Mouse (Mus musculus) T-cell, adult 2 months (primary cell): Measurements from ENCODE around the gene Gm20662.

Experiments
- DNase-seq: peaks from one replicate; pipeline ENCODE4 v3.0.0; 2022; ENCODE audit warnings: low spot score

Gene Gm20662

GRCm38 (mm10) chr9:108054331-108055040, 58.3 kb downstream of the Gm20662 start:
- no peak for DNase-seq

GRCm38 (mm10) chr9:108055061-108055460, 58.9 kb downstream of the Gm20662 start:
- no peak for DNase-seq

GRCm38 (mm10) chr9:108055661-108056237, 59.6 kb downstream of the Gm20662 start:
- no peak for DNase-seq

DNA sequence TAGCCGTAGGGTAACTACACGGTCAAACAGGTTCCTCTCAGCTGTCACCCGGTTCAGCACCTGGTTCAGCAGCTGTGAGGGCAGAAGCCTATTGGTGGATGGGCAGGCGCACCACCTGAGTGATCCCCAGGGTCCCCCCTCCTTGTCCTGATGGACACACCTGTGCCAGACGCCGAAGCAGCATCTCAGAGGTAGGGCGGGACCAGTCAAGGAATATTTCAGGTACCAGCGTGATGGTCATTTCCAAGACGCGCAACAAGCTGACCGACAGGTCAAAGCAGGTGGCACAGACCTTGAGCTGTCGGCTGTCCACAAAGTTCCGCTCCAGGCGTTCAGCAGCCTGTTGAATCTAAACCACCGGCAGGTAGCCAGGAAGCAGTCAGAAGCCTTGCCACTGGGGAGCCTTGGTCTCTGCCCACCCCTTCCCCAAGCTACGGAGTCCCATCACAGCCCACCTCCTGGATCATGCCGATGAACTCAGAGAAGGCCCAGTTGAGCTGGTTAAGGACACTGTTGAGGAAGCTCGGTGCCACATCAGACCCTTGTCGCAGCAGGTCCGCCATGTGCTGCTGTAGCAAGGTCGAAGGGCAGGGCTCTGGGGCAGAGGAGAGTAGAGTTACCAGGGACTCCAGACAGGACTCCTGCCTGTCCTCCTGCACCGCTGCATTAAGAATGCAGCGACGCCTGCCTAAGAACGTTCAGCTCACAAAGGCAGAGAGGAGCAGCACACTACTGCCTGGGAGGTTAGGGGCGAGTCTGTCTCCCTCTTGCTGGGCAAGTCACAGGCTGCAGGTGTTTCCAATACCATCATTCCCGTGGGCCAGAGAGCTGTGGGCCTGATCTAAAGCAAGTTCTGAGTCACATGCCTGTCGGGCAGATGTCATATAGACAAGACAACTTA, 60.5 kb downstream of the Gm20662 start:
- no peak for DNase-seq

DNA sequence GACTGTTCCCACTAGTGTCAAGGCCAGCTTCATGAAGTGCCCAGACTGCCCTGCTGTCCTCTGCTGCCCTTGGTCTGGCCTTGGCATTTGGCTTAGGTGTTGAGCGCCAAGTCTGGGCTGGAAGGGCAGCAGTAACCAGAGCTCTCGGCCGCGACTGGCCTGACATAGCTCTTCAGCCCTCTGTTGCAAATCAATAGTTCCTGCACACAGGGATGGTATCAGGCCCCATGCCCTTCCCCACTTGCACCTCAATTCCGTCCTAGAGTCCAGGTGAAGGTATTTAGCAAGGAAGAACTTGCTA, 61.1 kb downstream of the Gm20662 start:
- DNase-seq = no peak

DNA sequence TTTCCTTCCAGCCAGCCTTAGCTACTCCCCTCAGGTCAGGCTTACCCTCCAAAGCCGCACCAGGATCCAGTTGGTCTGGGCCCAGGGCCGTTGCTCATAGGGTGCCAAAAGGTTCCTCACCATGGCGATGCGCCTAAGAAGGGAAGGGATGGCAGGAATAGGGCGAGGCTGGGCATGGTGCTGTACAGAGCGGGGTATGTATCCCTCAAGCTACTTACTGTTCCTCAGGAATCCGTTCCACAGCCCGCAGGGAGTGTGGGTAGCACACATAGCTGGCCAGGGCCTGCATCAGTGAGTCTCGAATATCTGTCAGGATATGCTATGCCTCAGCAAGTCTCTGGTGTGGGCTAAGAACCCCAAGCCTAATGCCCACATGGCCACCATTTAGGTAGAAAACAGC, 62.1 kb downstream of the Gm20662 start:
- DNase-seq = no peak

- DNase-seq = no peak
Observed at GRCm38 (mm10) chr9:108062142-108062541, 66.0 kb downstream of the Gm20662 start.

DNA sequence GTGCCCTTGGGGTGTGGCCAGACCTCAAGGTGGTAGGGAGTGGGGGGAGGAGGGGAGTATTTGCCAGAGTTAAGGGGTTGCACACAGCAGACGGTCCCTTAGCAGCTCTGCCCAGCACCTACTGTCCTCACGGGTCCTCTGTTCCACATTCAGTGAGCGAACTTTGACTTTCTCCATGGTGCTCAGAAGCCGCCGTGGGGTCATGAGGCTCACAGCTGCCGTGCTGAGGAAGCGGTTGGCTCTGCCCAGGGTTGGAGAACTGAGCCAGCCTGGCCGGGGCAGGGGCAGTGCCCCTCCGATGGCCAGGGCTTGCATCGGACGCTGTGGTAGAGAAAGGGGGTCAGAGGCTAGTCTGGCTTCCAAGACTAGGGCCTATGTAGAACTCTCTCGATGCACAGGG, 67.2 kb downstream of the Gm20662 start:
- DNase-seq = no peak

DNA sequence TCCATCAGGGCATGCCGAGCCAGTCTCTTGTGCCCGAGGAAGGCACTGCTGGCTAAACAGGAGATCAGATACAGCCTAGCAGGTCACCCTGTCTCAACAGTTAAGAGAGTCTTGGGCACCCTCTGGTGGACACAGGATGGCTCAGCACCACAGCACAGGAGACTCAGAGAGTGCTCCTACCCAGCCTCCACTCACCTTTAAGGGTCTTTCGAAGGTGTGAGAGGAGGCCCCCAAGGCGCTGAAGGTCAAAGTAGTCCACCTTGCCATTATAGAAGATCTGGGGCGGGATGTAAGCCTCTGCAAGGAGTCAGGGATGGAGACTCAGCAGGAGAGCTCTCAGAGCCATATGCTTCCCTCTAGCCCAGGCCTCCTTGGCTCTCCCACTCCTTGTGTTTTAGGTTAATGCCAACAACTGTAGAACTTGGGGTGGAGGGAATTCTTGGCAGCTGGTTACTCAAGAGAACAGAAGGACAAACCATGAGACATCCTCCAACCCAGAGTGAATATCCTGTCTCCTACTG, 69.4 kb downstream of the Gm20662 start:
- peak; percentile 31 for DNase-seq

DNA sequence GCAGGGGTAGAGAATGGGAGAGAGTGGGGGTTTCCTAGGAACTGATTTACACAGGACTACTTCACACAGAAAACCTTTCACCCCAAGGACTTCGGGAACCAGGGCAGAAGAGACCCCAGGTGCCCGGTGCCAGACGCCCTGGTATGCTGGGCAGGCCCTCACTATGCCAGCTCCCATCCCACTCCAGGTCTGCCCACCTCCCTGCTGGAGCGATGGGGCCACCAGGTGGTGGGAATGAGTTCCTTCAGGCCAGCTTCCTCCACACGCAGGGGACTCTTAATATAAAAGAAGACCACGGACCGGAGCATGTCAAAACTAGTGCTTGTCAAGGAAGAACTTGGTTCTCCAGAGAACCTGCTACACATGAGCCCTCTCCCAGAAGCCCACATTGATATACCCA, 71.0 kb downstream of the Gm20662 start:
- DNase-seq = no peak

GRCm38 (mm10) chr9:108067900-108068299, 71.8 kb downstream of the Gm20662 start:
- DNase-seq = peak; percentile 74

DNA sequence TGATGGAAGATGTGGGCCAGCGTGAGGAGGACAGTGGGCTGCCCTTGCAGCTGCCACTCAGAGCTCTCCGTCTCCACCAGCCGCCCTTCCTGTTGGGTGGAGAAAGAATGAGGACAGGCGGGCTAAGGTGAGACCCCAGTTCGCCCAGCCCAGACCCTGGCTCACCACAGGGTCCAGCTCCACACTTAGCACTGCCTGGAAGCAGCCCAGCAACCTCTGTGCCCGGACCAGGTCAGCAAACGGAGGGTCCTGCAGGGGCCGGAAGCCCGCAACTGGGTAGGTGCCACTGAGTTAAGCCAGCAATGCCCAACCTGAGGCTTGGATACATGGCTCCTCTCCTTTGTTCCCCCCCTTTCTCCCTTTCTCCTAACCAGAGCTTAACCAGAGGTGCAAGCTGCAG, 72.9 kb downstream of the Gm20662 start:
- no peak for DNase-seq

- no peak for DNase-seq
Observed at GRCm38 (mm10) chr9:108069529-108069928, 73.4 kb downstream of the Gm20662 start.

DNA sequence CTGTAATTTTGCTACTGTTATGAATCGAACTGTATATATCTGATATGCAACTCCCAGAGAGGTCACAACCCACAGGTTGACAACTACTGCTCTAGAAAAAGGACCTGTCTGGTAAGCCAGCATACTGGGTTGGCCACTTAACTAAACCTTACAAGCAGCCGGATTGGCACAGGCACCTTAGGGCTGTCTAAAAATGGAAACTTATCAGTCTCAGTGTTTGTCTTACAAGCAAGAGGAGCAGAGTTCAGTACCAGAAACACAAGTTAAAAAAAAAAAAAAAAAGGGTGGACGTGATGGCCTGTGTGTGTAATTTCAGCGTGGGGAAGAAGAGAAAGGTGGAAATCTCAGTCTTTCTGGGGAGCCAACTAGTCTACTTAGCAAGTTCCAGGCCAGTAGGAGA, 75.7 kb downstream of the Gm20662 start:
- no peak for DNase-seq

GRCm38 (mm10) chr9:108072481-108072924, 76.4 kb downstream of the Gm20662 start:
- no peak for DNase-seq

DNA sequence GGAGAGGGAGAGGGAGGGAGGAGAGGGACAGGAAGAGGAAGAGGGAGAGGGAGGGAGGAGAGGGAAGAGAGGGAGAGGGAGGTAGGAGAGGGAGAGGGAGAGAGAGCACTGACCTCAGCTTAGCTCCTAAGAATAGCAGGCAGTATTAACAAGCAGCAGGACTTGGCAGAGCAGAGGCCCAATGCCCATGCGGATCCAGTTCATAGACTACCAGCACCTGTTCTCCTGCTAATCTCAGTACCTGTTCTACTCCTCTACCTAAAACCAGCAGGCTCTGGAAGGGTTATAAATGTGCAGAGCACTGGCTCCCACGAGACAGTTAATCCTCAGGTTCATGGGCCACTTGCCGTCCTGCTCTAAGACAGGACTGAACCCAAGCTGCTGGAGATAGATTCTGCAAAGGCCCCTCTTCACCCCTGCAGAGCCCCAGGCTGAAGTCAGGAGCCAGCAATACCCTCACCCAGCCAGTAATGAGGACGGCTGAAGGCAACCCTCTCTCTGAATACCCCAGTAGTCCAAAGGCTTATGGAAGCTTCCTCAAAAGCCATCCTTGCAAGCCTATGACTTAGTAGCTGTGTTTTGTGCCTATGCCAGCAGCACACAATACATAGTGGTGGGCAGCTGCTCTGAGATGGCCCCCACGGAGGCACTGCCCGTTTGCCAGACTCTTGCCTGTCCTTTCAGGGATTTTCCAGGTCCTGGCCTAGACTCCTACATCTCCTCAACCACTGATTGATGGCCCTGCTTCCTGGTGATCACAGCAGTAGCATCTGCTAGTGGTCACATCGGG, 77.2 kb downstream of the Gm20662 start:
- DNase-seq = no peak

- DNase-seq = no peak
Observed at GRCm38 (mm10) chr9:108080168-108080567, 84.0 kb downstream of the Gm20662 start, which contains the start of gene Mst1. TSS of gene Mst1 (plus strand) at chr9:108080436.

DNA sequence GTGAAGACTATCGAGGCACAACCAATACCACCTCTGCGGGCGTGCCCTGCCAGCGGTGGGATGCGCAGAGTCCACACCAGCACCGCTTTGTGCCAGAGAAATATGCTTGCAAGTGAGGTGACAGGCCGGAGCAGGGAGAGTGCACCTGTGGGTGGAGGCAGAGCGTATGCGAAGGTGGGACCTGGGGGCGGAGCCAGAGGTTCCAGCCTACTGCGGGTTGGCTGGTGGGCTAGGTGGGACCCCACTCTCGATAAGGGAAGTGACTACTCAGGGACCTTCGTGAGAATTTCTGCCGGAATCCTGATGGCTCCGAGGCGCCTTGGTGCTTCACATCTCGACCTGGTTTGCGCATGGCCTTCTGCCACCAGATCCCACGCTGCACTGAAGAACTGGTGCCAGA, 86.4 kb downstream of the Gm20662 start:
- no peak for DNase-seq

DNA sequence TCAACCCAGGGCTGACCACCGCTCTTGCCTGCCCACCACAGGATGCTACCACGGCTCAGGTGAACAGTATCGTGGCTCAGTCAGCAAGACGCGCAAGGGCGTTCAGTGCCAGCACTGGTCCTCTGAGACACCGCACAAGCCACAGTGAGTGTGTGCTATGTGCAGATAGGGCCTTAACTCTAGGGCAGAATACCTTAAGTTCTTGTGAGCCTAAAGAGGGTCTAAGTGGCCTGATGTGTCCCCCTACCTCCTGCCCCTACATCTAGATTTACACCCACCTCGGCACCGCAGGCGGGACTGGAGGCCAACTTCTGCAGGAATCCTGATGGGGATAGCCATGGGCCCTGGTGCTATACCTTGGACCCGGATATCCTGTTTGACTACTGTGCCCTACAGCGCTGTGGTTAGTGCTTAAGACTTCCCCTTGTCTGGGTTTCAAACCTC, 86.9 kb downstream of the Gm20662 start, which contains the start of gene Rnf123:
Gene Rnf123 (minus strand): TSS at position 359 of the 444 bp plus-strand sequence.
- DNase-seq = peak; percentile 45

GRCm38 (mm10) chr9:108083561-108083960, 87.4 kb downstream of the Gm20662 start:
- DNase-seq = no peak

DNA sequence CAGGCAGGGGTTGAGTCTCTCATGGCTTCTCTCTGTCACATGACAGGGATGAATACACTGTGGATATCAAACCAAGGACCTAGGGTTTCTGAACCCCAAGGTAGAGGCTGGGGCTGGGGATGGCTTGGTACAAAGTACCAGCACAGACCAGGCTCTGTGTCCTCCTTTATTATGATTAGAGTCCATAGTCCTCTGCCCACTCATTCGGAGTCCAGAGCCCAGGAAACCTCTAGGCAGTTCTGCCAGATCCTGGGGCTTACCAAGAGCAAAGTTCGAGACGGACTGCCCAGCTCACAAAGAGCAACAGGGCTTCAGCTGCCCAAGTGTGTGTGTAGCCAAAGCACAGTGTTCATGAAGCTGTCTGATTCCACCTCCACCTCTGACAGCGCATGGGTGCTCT, 89.1 kb downstream of the Gm20662 start:
- no peak for DNase-seq

DNA sequence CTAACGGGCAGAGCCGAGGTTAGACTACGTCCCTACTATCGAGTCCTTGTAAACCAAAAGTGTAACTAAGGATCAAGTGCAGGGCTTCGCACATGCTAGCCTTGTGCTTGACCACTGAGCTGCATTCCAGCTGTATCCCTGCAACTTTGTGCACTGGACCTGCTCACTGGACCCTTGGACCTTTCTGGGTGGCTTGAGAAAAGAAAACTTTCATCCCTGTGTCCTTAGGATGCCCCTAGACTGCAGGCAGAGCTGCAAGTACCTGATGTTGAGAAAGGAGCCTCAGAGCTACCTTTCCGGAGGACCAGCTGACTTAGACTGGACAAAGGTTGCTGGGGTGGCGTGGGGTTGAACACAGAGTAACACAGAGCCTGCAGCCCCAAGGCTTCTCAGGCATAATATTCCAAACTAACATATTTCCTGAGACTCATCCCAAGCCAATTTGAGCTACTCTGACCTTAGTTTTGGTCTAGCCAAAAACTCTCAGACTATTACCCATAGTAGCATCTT, 94.5 kb downstream of the Gm20662 start:
- DNase-seq = no peak
